Mouse (Mus musculus) spleen, postnatal 4 days (tissue): Measurements from ENCODE around the gene Tbc1d9.

Experiments
- DNase-seq, 2 experiments: peaks; one replicate each; pipeline ENCODE4 v3.0.0; 2022; ENCODE audit warnings: low spot score in 2 of 2

The Tbc1d9 gene

DNA sequence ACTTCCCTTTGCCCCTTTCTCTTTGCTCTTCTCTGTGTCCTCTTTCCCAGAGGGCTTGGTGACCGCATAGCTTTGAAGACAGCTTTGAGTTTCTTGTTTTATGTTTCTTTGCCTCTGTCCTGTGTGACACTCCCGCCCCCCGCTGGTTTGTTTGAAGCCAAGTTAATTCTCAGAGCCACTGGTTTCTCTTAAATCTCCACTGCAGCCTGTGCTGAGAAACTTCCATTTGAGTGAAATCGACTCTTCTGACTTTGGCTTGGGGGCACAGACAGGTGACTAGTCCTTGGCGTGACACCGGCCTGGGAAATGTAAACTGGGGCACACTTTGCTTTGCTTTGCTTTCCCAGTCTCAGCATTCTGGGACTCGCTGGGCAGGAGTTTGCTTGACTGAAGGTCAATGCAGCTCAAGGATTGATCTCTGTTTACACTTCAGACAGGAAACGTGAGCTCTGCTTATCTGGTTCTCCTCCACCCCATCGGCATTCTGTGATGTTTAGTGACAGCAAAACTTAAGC lies 13.1 kb downstream of the Tbc1d9 start:
- no peak for DNase-seq

DNA sequence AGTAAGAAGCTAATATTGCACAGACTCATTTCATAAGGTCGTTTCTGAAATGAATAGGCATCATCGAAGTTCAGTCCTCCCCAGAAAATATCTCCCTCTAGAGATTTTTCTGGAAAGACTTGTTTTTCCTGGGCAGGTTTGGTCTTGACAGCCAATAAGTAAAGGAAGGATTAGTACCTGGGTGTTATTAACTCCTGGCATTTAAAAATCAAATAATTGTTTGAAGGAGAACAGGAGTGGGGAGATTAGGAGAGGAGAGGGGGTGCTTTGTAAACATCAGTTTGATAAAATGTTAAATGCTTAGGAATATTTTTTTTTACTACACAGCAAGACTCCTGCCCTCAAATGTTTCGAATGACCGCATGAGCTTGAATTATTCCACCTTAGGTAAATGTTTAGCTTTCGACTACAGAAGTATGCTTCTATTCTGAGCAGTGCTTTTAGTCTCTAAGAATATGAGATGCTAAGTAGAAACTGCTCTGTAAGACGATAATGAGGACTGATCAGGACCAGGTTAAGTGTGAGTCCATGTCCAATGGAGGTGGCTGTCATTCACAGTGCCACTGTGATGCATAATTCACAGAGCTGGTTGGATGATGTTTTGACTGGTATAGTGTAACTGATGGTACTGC lies 16.8 kb downstream of the Tbc1d9 start:
- DNase-seq, result no peak

DNA sequence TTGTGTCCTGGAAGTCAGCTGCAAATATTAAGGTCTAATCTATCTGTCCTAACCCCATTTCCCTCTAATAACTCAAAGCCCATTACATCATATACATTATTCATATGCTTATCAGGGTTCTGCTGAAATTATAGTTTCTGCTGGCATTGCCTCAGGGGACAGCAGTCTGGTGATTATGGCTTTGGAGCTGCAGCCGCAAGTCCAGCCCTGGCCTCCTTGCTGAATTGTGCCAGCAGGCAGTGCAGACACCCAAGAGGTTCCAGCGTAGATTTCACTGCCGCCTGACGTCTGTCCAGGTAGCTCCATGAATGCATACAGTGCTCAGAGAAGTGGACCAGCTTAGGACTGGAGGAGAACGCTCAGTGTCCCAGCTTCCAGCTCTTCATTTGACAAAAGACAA lies 17.6 kb downstream of the Tbc1d9 start:
- DNase-seq, result no peak

DNA sequence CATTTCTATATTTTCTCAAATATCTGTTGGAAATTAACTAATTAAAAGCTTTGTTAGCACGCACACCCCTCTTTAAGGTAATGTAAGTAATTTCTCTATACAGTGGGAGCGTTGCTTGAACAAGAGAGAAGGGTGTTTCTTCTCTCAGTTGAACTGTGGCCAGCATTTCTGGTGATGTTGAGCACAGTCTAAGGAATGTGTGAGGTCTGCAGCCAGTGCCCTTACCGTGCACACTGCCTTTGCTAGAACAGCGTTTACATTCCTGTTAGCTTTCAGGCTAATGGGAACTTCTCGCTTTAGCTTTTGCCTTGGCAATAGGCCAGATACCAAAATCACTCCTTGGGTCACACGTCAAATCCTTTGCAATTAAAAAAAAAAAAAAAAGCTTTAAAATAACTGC lies 21.2 kb downstream of the Tbc1d9 start:
- DNase-seq, result no peak

DNA sequence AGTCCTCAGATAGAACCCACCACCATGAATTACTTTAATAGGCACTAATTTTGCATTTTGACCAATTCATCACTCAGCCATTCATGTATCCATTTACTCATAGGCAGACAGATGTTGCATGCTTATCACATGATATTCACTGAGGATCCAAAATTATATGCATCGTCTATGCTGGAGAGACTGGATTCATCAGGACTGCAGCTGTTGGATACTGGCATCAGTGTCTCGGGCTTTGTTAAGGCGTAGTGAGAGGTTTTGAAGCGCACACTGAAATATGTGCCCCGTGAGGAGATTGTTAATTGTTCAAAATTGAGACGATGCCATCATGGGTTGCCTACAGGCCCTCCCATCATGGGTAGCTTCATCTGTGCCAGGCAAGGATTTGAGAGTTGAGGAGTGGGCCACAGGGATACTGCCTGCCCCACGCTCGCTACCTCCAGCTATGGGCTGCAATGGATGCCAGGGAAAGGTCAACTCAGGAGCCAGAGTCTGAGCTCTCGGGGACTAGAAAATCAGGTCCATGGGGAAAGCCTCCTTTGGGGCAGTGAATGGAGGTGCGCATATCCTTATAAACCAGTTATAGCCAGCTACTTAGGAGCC lies 22.3 kb downstream of the Tbc1d9 start:
- no peak for DNase-seq

DNA sequence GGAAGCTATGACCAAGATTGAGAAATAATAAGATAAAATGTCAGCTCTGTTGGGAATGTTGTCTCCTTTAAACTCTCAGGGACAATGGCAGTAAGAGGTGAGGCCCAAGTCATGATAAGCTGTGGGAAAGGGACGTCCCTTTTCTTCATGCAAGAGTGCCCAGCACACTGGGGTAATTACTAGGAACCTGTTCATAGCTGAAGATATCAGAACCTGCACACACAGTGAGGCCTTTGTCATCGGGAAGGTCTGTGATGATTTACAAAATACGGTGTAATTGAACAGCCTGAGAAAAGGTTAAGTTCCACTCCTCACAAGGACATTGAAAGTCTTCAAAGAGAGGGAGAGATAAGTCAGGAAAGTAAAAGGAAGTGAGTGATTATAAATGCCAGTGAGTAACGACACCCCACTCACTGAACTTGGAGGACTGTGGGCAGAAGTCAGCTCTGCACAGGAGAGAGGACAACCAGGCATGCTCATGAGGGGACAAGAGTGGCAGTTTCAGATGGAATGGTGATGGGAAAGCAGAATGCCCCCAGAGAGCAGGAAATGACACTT lies 24.5 kb downstream of the Tbc1d9 start:
- no peak for DNase-seq

DNA sequence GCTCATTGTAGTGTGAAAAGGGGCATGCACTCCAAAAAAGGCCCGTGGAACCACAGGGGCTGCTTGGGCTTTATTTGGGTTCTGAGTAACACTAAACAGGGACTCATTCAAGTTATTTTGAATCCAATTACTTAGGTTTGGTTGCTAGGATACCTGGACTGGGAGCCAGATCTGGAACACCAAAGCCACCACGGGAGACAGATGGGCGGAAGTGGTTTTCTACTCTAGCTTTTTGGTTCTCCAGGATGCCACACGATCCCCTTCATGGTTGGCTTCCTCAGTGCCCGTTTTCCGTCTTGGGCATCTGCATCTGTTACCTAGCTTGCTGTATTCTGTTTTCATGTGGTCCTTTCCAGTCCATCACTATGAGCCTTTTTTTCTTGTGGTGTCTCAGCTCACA lies 30.9 kb downstream of the Tbc1d9 start:
- DNase-seq, result no peak

DNA sequence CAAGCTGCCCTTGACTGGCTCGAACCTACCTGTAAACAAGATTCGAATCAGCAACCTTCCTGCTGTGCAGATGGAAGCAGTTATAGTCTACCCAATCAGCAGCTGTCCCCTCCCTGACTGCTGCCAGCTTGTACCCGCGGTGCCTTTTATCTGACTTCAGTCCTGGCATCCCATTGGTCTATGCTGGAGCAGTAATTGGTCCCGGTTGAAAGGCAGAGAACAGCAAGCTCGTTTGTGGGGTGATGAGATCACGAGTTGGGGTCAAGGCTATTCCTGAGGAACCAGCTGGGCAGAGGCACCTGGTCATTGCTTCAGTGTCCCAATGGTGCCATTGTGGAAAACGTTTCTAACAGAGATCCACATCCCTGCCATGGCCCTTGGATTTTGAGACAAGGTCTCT lies 34.6 kb downstream of the Tbc1d9 start:
- DNase-seq, result no peak

DNA sequence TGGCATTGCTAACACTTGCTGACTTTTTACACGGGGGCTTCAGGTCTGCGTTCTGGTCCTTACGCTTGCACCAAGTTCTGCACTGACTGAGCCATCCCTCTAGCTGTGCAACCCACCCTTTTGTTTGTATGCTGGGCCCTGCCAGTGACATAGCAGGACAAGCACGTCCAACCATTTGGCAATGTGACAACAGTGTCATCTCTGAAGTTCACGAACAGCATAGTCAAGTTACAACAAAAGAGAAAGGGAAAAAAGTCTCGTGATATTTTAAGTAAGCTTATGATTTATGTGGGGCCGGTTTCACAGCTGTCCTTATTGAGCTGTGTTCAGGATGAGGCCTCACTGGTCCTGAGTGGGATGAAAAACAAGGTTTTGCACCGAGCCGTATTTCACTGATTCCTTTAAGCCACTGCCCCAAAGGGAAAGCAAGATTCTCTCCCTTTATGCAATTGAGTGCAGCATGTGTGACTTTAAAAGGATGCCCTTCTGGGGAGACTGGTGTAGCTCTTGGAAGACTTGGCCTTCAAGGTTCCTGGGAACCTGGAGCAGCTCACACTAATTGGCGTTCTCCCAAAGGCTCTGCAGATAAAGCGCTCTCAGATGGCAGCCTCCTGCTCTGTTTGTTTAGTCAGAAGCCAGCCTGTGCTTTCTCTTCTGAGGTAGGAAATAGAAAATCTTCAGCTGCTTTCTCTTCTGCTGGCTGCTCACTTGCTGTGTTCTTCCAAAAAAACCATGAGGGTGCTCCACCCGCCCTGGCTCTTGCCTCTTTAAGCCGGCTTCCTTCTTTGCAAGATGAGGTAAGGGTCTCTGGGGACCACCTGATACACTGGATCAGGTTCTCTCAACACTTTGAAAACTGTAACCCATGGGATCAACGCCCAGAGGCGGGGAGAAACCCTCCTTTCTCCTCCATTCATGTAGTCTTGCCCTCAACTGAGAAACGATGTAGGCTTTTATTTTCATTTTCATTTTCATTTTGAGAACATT lies 35.3 kb downstream of the Tbc1d9 start:
- DNase-seq, result no peak

DNA sequence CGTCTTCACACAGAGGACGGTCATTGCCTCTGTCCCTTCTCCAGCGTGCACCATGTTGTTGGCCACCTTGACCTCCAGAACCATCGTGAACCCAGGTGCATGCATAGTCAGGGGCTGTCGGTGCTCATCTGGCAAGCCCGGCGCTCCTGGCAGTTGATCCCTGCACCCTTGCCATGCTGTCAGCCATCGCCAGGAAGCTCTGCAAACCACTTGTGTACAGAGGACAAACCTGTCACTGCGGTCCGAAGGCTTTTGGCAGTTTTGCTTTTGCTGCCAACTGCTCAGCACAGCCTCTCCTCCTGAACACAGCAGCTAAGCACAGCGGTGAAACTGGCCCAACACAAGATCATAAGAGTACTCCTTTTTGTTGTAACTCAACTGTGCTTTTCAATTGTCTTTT lies 37.8 kb downstream of the Tbc1d9 start:
- no peak for DNase-seq

DNA sequence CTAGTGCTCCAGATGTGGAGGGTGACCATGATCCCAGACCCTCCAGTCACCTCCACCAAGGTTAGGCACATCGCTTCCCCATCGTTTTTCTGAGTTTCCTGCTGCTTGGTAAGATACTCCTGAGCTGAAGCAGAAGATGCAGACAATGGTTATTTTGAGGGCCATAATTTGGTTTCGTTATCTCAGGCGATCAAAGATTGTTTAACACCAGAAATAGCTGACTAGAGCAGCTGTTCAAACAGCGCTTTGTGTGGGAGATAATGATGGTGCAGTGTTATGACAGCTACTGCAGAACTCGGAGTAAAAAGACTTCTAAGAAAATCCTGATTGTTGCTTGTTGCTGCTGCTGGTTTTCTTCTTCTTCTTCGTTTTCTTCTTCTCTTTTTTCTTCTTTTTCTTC lies 40.8 kb downstream of the Tbc1d9 start:
- DNase-seq, result no peak

DNA sequence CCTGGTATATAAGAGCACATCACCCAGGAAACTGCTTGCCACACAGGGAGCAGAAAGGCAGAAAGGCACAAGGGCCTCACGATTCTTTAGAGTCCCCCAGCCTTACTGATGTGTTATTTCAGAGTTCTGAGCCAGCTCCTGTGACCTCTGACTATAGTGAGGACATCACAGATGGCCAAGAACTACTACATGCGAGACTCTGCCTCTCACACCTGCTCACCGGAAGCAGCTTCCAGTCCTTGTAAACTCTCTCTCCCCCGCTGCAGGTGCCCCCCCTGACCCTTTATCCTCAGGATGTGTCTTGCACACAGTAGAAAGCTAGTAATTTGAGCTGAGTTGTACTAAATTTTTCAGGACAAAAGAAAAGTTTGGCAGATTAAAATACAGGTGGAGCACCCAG lies 44.4 kb downstream of the Tbc1d9 start:
- no peak for DNase-seq

DNA sequence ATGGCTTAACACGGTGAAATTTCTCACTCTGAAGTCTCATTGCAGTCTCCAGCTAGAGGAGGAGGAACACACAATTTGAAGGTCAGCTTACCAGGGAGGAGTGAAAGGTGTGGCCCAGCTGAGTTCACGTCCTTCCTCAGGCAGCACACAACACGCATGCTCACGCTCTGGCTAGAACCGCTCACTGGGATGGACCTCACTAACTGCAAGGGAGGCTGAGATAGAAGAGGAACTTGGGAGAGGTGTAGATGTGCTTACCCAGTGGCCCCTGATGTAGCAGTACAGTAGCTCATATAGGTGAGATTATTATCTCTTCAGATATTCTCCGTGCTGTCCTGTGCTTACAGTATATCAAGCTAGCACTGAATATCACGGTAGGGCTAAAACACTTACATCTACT lies 45.5 kb downstream of the Tbc1d9 start:
- DNase-seq, result no peak

DNA sequence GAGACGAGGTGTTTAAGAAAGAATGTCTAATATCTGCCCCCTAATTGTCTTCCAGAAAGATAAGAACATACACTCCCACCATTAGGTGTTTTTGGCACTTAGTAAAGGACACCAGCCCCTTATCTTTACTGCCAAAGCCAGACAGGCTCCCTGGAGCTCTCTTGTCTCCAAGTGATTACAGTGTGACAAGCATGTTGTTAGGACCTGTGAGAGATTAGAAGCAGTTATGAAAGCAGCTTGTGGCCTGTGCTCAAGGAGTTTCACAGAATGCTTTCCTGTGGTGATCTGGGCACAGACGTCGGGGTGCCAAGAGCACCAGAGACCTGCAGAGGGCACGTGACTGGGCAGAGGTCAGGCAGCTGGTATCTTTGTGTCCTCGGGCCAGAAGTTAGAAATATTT lies 49.9 kb downstream of the Tbc1d9 start:
- peak in 1 of 2 experiments; percentile 15 for DNase-seq

DNA sequence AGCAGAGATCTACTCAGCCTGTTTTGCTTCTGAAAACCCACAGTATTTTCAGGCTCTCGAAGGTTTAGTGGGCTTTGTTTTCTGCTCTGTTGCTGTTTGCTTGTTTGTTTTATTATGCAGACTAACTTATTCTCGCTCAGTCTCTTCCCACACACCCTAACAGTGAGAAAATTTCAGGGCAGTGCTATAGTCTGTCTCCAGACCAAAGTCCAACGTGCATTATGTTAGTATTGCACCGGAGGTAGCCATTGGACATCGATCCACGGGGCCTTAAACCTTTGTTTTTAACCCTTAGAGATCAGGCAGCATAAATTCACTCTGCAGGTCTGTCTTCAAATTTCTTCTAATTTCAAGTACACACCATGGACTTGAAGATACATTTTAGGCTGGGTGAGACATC lies 51.4 kb downstream of the Tbc1d9 start:
- no peak for DNase-seq

DNA sequence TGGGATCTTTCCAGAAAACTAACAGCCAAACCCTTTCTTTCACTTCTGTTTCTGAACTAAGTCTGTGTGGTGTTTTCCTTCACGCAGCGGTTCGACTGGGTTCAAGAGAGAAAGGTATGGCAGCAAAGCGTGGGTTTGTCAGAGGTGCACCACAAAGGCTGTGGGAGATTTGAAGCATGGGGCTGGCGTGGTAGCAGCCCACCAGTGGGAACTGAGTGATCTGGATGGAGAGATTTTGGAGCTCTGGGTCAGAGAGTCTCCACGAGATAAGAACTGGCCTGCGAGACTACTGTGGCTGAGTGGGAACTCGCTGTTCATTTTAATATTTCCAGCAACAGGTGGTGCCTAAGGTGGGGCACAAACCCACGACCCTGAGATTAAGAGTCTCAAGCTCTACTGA lies 52.0 kb downstream of the Tbc1d9 start:
- no peak for DNase-seq

DNA sequence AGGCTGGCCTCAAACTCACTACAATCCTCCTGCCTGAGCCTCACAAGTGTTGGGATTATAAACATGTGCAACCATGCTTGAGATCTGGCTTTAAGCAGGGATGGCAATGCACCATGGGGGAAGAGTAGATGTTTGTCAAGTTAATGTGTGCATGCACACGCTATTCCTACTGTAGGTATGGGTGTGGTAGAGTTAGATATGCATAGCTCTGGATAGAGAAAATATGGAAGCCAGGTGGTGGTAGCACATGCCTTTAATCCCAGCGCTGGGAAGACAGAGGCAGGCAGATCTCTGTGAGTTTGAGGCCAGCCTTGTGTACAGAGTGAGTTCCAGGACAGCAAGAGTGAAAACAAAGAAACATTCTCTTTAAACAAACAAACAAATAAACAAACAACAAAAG lies 52.7 kb downstream of the Tbc1d9 start:
- no peak for DNase-seq

DNA sequence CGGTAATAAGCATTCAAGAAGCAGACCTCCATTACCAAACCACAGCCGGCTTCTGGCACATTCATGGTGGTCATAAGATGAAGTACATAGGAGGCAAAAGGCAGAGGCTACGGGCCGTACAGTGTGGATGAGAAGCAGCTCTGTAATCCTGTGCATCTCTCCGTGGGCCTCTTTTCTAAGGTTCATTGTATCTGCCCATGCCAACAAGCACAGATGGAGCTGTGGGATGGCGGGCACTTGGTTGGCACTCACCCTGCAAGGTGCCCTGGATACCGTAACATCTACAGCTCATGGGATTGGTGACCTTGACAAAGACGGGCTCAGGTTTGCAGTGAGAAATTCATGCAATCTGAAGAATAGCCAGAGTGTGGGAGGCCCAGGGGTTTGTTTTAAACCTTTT lies 54.2 kb downstream of the Tbc1d9 start:
- DNase-seq, result no peak

DNA sequence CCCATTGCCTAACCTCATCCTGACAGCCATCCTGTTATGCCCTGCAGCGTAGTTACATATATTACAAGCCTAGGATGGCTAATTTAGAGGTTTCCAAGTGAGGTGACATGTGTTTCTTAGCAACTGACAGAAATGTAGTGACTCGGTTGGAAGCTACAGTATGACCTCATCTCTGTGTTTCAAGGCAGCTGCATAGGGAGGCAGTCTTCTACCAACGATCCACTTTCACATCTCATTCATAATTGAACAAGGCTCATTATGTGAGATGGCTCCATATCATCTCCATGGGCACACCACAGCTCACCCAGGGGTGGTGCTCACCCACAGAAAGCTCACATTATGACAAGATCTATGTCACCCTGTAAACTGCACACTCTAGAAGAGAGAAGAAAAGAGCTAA lies 55.6 kb downstream of the Tbc1d9 start:
- no peak for DNase-seq

DNA sequence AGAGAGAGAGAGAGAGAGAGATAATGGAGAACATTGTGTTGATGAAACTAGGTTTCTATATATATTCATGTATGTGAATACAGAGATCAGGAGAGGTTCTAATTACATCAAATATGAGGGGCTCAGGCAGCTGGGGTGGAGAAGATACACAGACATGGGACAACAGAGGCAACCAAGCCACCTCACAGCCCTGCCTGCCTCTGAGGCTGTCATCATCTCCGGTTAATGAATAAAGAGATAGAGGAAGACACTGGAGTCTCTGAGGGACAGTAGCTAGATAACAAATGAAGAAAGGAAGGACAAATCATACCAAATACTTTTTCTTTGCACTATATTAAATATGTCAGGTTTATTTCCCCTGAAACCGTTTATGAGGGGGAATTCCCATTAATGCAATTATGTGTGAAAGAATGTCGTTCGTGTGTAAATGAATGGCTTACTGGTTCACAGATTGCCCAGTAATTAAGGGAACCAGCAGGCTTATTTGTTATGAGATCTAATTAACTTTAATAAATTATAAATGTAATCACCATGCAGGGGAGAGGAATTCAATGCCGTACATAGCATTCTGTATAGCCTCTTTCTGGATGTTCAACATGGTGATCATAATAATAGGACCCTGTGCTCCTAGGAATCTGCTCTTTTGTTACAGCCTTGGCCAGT lies 59.7 kb downstream of the Tbc1d9 start:
- DNase-seq, result no peak

DNA sequence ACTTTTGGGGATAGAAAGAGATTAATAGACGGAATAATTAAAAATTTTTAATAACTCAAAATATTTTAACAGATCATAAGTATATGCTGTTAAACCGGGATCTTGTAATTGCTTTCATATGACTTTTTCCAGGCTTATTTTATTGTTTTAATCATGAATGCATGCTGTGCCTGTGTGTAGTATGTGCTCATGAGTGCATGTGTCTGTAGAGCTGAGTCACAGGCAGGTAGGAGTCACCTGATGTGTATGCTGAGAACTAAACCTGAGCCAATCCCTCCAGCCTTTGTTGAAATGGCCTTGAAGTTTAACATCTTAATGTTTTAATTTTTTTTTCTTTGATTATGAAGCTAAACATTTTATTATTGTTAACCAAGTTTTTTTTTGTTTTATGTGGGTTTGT lies 60.4 kb downstream of the Tbc1d9 start:
- DNase-seq, result no peak

DNA sequence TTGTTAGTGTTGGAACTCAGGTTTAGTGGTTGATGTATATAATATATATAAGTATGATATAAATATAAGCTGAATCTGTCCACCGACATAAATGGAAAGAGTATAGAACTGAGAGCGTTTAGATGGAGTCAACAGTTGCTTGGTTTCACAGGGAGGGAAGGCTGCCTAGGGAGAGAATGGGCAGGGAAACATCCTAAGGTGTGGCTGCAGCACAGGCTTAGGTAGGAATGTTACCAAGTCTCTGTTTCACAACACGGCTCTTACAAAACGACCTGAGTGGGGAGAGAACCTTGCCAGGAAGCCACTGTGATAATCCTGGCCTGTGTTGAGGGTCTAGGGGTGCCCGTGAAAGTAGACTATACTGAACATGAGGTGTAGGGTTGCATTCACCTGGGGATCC lies 62.2 kb downstream of the Tbc1d9 start:
- no peak for DNase-seq
